Mouse (Mus musculus) adrenal gland, adult 2 months (tissue): ENCODE data around the gene Tspan33. TPM values are rescaled to one million over a fixed set of nuclear protein-coding genes. Genes with fewer than 3 reads are reported as not detected.
A peak's percentile ranks its signal among the peaks of the same experiment; 100 is the strongest.
"Not testable (repeated sequence)": the region's sequence is repeated elsewhere in the genome, so short reads cannot be mapped to it uniquely, and the experiment has no call there.

Source experiments
- DNase-seq: peaks from one replicate; pipeline ENCODE4 v3.0.0; 2021
- polyA plus RNA-seq: library from polyadenylated mRNA; depleted of rRNA; stranded (reverse); fragments of >200 nt; gene quantifications from 2 replicates; pipeline ENCODE4 v1.2.3, GENCODE M21; 2012; rRNA removed
- total RNA-seq, 2 experiments: library from RNA; stranded (reverse); gene quantifications; 2 replicates each; pipeline ENCODE4 v1.2.3; 2021

The Tspan33 gene
- total and polyA plus RNA-seq, 3 experiments: 1.5 to 2.5 (median 2.2) TPM

GRCm38 (mm10) chr6:29756001-29756400 is 62.0 kb downstream of the Tspan33 start:
- no peak for DNase-seq

GRCm38 (mm10) chr6:29756476-29756875 is 62.5 kb downstream of the Tspan33 start:
- DNase-seq: peak; percentile 56

- DNase-seq: peak; percentile 72
These were observed 64.4 kb downstream of the Tspan33 start for GRCm38 (mm10) chr6:29758417-29758816.

GRCm38 (mm10) chr6:29759012-29759679 is 65.1 kb downstream of the Tspan33 start:
- no peak for DNase-seq

- not testable (repeated sequence) for DNase-seq
These were observed 66.4 kb downstream of the Tspan33 start for GRCm38 (mm10) chr6:29760397-29760796.

- no peak for DNase-seq
These were observed 67.3 kb downstream of the Tspan33 start for GRCm38 (mm10) chr6:29761282-29761681.

GRCm38 (mm10) chr6:29762524-29762923 is 68.5 kb downstream of the Tspan33 start:
- peak; percentile 63 for DNase-seq

- DNase-seq: no peak
These were observed 72.9 kb downstream of the Tspan33 start for GRCm38 (mm10) chr6:29766874-29767273.

Other genes starting within 250 kb of the Tspan33 start
- 100 to 1,000 TPM; 221 to 237 TPM for gene Atp6v1f, start 226.5 kb upstream of the Tspan33 start, total RNA-seq
- gene Atp6v1f, start 226.5 kb upstream of the Tspan33 start, polyA plus RNA-seq: 319 and 344 TPM in 2 replicates
- under 1 TPM in 1 of 2 experiments, not detected in 1; 0.46 TPM for gene Atp6v1fnb, start 222.8 kb upstream of the Tspan33 start, total RNA-seq
- not detected in 2 replicates for gene Atp6v1fnb, start 222.8 kb upstream of the Tspan33 start, polyA plus RNA-seq
- 1 to 10 TPM; 1.9 to 2.1 TPM for gene Kcp, start 186.3 kb upstream of the Tspan33 start, total RNA-seq
- 6.6 and 8.3 TPM in 2 replicates for gene Kcp, start 186.3 kb upstream of the Tspan33 start, polyA plus RNA-seq
- gene Irf5, start 167.6 kb upstream of the Tspan33 start, total RNA-seq: 1 to 10 TPM; 4.9 to 6.6 TPM
- gene Irf5, start 167.6 kb upstream of the Tspan33 start, polyA plus RNA-seq: 15.0 and 15.1 TPM in 2 replicates
- gene Tnpo3, start 84.3 kb upstream of the Tspan33 start, total RNA-seq: 10 to 100 TPM; 46.3 to 62.8 TPM
- gene Tnpo3, start 84.3 kb upstream of the Tspan33 start, polyA plus RNA-seq: 58.6 and 66.8 TPM in 2 replicates
- gene Smo, start 41.3 kb downstream of the Tspan33 start, total RNA-seq: 10 to 100 TPM; 41.3 to 46.1 TPM
- 72.3 and 74.7 TPM in 2 replicates for gene Smo, start 41.3 kb downstream of the Tspan33 start, polyA plus RNA-seq
- gene Ahcyl2, start 73.8 kb downstream of the Tspan33 start, total RNA-seq: 100 to 1,000 TPM in 1 of 2 experiments, 10 to 100 TPM in 1; 72.4 to 344 TPM
- 48.4 and 104 TPM in 2 replicates for gene Ahcyl2, start 73.8 kb downstream of the Tspan33 start, polyA plus RNA-seq
- 1 to 10 TPM; 1.1 to 1.7 TPM for gene Strip2, start 222.8 kb downstream of the Tspan33 start, total RNA-seq
- 0.22 and 0.31 TPM in 2 replicates for gene Strip2, start 222.8 kb downstream of the Tspan33 start, polyA plus RNA-seq